Mouse (Mus musculus): Measurements from ENCODE around the gene Reg3b. TPM values are rescaled to one million over a fixed set of nuclear protein-coding genes. Genes with fewer than 3 reads are reported as not detected.

The Reg3b gene
- not detected for polyA plus RNA-seq (2017; shearing (Covaris generic))

GRCm38 (mm10) chr6:78370357-78370756 lies at the start of gene Reg3b:
Reg3b (plus strand) TSS chr6:78370657.

GRCm38 (mm10) chr6:78378765-78379164 lies 8.3 kb downstream of the Reg3b start, which contains the start of gene Reg3d:
Reg3d (minus strand) TSS chr6:78378865.

GRCm38 (mm10) chr6:78380409-78380808 lies 10.0 kb downstream of the Reg3b start, which contains the start of gene Reg3a:
Reg3a (plus strand) TSS chr6:78380709.

GRCm38 (mm10) chr6:78395323-78395722 lies 24.9 kb downstream of the Reg3b start, which contains the start of gene Reg2:
Reg2 (plus strand) TSS chr6:78395623.

GRCm38 (mm10) chr6:78422411-78422810 lies 52.0 kb downstream of the Reg3b start, which contains the start of gene Reg1:
Reg1 (plus strand) TSS chr6:78422711.

Other genes with a start within 250 kb of the Reg3b start
- not detected for gene Reg3d, start 8.2 kb downstream of the Reg3b start, polyA plus RNA-seq (2017; shearing (Covaris generic))
- not detected for gene Reg3a, start 10.1 kb downstream of the Reg3b start, polyA plus RNA-seq (2017; shearing (Covaris generic))
- gene Reg2, start 25.0 kb downstream of the Reg3b start, polyA plus RNA-seq (2017; shearing (Covaris generic)): not detected
- not detected for gene Reg1, start 52.1 kb downstream of the Reg3b start, polyA plus RNA-seq (2017; shearing (Covaris generic))
- gene Reg3g, start 98.2 kb downstream of the Reg3b start, polyA plus RNA-seq (2017; shearing (Covaris generic)): not detected